Mouse (Mus musculus) regulatory T cell (primary cell): ENCODE measurements around the gene Iqgap1.

ENCODE experiments used
- in situ Hi-C: fragments of 300-600 bp; cut with MboI, MseI; formaldehyde crosslinking; loops from one replicate; pipeline ENCODE4 v1.15.1; 2025; ENCODE audit warnings: high pct_unique_total_duplicates

Iqgap1 gene

DNA sequence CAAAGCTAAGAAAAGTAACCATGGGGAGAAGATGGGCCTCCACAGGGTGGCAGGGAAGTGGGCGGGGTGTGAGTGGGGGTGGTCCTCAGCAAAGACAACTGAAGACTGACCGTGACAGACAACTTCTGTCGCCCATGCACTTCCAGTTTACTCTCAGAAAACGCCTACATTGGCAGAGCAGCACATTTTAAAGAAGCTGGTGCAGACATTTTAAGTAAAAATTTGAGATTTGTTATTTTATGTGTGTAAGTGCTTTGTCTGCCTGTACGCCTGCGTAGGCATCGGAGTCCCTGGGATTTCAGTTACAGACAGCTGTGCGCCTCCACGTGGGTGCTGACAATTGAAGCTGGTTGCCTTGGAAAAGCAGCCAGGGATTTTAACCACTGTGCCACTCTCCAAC is 104.7 kb downstream of the Iqgap1 start:
- in situ Hi-C loops = no loop called here

DNA sequence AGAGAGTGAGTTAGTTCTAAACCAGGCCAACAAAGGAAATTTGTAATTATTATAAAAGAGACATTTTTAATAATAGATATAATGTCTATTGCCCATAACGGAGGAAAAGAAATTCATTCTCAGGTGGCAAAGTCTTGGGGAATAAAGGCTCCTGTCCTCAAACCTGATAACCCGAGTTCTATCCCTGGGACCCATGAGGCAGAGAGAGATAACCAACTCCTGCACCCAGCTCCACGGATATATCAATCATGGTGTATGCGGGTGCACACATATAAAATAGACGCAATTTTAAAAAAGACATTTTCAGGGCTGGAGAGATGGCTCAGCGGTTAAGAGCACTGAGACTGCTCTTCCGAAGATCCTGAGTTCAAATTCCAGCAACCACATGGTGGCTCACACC is 106.2 kb downstream of the Iqgap1 start:
- in situ Hi-C loops = no loop called here

DNA sequence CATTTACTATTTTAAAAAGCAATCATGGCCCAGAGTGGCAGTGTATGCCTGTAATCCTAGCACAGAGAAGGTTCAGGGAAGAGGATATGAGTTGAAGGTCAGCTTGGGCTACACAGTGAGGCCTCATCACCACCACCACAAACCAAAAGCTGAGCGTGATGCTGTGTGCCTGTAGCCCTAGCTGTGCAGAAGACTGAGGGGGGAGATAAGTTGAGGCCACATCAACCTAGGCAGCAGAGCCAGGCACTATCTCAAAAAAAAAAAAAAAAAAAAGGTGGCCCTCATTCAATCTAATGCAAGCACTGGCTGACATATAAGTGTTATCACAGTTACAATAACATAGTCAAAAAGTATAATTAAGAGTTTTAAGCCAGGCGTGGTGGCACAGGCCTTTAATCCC is 106.7 kb downstream of the Iqgap1 start:
- in situ Hi-C loops = no loop called here

DNA sequence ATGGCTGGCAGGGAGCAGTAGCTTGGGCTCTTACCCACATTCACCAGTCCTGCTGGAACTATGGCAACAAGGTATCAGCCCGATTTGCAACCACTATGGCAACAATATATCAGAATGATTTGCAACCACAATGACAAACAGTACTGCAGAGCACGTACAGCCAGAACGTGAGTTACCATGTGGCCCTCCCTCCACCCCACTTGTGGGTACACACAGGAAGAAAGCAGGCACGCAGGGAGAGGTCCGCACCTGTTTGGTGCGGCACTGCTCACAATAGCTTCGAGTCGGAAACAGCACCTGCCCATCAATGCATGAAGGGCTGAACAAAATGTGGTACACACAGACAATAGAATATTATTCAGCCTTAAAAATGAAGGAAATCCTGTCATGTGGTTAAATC is 107.3 kb downstream of the Iqgap1 start:
- in situ Hi-C loops = no loop called here

DNA sequence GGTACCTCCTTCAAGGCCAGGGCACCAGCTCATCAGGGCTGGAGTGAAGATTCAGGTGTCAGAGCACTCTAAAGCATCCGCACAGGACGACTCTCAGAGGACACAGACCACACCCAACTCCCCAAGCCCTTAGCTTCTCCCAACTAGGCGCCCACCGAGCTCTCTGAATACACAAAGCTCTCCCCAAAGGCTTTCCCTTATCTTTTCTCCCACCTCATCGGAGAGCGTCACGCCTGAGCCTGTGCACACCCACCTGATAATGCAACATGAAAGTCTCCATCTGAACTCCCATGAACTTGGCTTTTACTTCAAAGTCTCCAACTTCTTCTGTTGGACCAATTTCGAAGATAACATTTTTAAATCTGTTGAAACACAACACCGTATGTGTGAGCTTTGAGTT is 109.0 kb downstream of the Iqgap1 start:
- in situ Hi-C loops = no loop called here

DNA sequence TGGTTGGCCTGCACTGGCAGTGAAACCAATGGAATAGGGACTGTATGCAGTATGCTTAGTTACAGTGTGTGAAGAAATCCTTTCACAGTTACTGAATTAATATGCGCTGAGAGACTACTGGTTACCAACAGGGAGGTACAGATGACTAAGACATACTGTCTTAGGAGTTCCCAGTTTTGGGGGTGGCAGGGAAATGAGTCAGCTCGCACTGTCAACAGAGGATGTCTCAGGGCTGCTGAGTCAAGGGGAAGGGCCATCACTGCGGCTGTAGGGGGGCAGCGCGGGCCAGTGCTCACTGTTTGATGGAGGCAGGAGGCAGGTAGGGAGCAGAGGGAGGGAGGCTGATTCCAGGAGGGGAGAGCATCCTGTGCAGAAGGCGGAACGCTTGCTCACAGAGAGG is 110.5 kb downstream of the Iqgap1 start:
- in situ Hi-C loops = no loop called here

DNA sequence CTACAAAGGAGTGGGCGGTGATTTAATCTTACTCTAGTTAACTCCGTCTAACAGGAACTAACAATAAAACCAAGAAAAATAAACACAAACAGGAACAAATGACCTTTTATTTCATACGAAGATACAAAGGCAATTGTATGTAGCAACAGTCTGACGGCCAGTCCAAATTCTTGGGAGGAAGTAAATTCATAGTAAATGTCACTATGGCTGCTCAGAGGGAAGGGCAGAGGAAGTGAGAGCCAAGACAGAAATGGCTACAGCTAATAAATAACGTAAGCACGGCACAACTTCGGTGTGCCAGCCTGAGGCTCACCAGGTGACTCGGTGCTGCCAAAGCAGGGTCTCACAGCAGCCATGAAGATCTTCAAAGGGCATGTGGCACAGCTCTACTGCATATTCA is 114.3 kb downstream of the Iqgap1 start:
- in situ Hi-C loops = no loop called here

DNA sequence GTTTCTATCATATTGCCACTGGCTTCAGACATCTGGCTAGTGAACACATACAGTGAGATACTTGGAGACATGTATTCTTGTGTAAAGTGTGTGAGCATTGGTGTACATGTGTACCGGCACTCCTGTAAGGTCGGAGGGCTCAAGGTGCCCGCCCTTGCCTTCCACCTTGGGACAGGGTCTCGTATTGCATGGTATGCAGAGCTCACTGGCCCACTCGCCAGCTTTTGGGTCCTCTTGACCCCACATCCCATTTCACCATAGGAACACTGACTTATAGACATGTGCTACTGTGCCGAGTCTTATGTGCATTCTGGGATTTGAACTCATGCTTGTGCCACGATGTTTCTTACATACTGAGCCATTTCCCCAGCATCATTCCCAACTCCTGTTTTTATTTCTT is 115.4 kb downstream of the Iqgap1 start:
- in situ Hi-C loops = no loop called here

DNA sequence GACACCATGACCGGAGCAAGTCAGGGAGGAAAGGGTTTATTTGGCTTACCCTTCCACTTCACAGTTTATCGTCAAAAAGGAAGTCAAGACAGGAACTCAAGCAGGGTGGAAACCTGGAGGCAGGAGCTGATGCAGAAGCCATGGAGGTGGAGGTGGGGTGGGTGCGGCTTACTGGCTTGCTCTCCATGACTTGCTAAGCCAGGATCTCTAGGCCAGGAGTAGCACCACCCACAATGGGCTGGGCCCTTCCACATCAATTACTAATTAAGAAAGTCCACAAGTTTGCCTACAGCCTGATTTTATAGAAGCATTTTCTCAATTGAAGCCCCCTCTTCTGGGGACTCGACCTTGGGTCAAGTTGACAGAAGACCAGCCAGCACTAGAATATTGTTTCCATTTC is 121.7 kb downstream of the Iqgap1 start:
- in situ Hi-C loops = no loop called here

DNA sequence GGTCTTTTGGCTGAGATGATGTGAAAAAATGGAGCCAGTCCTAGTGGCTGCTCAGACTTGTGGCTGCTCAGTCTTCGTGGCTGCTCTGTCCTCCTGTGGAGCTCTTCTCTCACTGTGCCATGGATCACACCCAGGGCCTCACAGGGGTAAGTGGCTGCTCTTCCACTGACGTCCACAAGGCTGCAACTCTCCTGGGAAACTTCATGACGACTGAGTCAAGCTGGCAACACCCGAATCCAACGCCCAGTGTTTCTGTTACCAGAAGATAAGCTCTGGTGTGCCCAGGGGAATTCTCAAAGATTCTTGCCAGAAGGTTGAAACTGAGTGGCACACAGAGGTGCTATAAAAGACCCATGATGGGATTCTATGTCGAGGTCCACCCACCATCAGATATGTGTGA is 123.3 kb downstream of the Iqgap1 start:
- in situ Hi-C loops = no loop called here

DNA sequence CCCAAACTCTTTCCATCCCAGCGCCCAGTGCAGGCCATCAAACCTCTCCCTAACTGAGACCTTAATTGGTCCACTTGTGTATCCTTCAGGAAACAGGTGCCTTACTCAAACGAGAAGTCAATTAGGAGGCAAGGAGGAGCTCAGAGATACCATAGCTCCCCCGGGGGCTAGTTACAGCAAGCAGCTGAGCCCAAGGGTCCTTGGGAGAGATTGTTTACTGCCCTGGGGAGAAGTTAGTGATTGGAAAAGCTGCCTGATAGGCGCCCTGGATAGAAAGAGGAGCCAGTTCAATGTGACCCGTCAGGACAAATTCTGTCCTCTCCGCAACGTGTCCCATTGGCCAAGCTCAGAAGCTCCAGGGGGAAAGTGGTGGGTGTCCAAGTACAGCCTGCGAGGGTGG is 126.1 kb downstream of the Iqgap1 start:
- in situ Hi-C loops = no loop called here

DNA sequence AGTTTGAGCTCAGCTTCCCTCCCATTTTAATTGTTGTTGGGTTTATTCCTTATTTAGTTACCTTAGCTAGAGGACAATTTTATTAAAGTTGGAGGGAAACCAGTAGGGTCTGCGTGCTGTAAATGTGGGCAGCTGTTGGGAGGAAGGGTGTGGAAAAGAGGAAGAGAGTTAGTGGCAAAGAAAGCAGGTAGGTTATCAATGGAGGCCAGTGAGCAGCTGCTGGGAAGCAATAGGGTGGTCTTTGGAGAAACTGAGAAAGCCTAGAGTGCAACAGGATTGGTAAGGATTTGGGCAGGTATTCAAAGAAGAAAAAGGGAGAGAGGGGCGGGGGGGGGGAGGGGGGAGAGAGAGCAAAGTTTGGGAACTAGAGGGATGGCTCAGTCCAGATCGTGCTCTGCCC is 126.8 kb downstream of the Iqgap1 start:
- in situ Hi-C loops = no loop called here

DNA sequence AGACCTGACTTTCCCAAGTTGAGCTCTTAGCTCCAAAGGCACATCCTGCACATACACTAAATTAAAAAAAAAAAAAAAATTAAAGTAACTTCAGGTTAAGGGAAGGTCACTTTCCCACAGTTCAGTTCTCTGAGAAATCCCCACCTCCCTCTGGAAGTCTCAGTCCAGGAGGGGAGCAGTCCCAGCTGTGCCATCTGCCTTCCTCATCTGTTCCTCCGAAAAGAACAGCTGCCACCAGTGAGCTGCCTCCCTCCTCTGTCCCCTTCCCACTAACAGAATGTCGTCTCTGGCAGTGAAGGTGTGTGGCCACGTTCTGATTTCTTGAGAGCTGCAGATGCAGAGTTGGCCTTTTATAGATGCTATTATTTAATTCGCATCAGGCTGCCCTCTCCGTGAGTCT is 127.9 kb downstream of the Iqgap1 start:
- in situ Hi-C loops = no loop called here

DNA sequence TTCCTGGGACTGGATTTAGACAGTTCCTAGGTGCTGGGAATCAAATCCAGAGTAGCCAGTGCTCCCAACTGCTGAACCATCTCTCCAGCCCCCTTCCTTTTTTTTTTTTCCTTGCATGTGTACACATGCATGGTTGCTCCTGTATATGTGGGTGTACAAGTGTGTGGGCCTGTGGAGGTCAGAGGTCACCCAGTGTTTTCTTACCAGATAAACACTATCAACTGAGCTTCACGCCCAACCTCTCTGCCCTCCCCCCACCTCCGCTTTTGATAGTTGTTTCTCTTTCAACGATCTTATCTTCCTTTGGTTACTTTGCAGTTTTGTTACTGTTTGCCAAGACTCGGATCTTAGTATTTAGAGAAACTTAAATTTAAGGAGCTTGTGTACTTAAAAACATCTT is 128.9 kb downstream of the Iqgap1 start:
- in situ Hi-C loops = no loop called here

DNA sequence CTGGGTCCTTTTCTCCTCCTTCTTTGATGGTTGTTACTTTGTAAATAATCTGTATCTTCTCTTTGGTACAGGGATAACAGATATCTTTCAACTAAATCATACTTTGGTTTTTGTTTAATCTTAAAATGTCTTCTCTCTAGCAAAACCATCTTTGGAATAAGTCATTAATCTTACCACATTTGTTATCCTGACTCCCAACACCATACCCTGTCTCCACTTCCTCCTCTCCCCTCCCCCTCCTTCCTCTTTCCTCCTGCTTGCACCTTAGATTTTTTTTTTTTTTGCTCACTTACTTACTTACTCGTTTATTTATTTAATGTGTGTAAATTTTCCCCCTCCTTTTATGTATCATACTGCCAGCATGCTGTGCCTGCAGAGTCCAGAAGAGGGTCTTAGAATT is 129.4 kb downstream of the Iqgap1 start:
- in situ Hi-C loops = no loop called here

DNA sequence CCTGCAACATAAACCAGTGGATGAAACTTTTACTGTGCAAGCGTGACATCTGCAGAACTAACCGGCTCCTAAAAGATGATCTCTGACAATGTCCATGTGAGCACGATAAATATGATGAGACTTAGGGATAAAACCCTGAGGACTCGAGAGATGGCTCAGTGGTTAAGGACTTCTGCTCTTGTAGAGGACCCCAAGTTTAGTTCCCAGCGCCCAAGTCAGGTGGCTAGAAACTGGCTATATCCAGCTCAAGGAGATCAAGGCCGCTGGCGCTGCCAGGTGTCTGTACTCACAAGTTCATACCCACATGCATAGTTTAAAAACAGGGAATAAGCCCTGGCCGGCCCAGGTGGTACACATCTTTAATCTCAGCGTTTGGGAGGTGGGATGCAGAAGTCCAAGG is 133.3 kb downstream of the Iqgap1 start:
- in situ Hi-C loops = no loop called here

DNA sequence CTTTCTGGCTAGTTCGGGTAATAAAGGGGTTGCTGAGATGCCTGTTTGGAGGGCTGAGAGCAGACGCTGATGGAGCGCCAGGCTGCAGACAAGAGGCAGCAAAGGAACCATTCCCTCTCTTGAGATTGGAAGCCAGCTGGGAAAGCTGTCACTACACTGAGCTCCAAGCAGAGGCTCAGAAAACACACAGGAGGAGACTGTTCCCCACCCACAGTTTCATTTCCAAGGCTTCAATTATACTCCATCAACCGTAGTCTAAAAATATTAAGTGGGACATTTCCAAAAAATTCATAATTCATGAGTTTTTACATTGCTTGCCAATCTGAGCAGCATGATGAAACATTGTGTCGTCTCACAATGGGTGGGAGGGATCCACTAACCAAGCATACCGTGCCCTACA is 134.6 kb downstream of the Iqgap1 start:
- in situ Hi-C loops = no loop called here

DNA sequence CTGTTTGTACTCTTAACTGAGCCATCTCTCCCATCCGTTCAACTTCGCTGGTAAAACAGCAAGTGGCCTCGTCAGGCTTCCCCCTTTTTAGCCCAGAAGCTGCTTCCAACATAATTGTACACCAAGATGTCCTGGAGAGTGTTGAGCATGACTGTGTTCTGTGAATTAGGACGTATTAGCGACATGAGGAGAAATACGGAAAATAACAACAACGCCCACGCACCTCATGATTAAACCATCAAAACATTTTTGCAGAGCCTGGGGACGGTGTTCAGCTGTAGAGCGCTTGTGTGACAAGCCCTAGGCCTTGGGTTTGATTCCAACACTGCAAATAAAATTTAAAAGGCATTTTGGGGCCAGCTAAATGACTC is 136.6 kb downstream of the Iqgap1 start:
- in situ Hi-C loops = no loop called here

DNA sequence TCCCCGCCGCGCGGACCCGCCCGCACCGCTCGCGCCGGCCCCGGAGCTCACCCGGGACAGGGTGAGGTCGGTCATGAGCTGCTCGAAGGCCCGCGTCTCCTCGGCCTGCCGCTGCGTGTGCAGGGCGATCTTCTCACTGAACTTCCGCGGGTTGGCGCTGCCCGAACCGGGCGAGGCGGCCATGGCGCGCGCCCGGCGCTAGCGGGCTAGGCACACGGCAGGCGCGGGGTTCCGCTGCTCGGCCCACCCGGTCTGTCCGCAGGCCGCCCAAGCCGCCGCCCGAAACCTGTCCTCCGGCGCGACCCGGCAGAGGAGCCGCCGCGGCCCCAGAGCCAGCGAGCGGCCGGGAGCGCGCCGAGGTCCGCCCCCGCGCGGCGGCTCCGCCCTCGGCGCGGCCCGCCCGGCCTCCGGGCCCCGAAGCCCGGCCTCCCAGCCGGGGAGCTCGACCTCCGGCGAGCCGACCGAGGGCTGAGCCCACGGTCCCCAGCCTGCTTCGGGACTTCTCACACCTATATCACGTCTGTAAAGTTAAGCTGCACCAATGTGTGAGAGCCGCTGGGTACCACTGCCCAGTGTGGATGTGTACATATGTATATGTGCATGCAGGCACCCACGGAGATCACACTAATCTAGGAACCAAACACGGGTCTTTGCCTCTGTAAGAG is 137.1 kb downstream of the Iqgap1 start, which contains the start of gene Crtc3:
TSS of gene Crtc3 (minus strand) at position 322 of the 665 bp plus-strand sequence.
- in situ Hi-C loops = no loop called here

DNA sequence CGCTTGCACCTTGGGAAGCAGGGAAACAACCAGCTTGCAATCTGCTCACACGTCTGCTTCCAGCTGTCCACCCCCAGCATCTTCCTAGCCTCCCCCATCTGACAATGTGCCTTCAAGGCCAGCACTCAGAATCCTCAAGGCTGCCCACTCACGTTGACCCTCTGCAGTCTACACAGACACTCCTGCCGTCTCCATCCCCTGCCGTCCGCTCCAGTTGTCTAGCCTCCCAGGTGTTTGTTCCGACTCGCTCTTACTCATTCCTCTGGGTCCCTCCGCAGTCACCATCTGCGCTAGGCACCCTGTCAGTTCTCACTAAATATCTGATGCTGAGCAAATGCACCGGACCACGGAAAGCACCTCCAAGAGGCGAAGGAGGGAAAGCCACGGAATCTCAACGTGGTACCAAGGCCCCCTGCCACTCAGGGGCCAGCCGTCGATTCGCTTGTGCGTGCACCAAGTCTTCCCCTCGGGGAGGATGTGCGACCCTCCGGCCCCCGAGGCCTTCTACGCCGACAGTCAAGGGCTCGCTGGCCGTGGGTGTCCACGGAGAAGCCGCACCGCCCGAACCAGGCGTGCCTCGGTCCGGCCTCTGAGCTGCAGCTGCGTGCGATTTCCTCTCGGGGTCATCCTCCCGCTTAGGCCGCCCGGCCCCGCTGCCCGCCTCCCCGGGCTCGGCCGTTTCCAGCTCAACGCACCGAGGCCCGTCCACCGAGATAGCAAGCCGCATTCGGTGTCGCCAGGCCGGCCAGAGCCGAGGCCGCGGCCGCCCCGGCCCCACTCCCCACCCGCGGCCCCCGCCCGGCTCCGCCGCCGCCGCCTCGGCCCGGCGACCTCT is 137.8 kb downstream of the Iqgap1 start:
- in situ Hi-C loops = no loop called here

DNA sequence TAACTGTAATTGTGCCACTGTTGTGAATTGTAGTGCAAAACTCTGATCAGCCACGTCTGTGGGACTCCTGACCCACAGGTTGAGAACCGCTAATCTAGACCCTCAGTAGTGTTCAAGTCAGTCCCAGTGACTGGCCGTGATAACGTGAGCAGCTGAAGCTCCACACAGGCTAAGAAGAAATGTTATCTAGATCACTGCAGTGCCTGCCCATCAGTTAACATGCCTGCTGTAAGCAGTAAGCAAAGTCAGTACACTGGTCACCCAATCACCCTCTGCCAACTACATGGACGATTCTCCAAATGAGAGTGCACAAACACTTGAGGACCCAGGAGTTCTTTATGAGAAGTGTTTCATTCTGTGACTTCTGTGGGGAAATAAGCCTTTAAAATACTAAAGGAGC is 140.1 kb downstream of the Iqgap1 start:
- in situ Hi-C loops = no loop called here

DNA sequence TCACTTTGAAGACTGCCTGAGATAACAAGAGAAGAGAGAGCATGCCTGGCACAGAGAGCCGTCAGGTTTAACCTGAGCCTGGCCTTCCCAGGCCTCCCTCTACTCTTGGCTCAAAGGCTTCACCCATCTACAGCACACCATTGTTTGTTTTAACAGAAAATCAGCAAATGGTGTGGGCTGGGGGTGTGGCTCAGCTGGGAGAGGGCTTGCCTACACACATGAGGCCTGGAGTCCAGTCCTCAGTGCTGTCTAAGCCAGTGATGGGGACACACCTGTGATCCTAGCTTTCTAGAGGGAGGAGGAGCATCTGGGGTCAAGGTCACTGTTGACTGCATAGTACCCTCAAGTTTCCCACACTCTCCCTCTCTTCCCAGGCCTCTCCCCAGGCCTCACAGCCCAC is 143.1 kb downstream of the Iqgap1 start:
- in situ Hi-C loops = loop anchor here (5.0 kb wide), 1 partner anchor 40 kb away; no protein-coding TSS in a partner anchor

DNA sequence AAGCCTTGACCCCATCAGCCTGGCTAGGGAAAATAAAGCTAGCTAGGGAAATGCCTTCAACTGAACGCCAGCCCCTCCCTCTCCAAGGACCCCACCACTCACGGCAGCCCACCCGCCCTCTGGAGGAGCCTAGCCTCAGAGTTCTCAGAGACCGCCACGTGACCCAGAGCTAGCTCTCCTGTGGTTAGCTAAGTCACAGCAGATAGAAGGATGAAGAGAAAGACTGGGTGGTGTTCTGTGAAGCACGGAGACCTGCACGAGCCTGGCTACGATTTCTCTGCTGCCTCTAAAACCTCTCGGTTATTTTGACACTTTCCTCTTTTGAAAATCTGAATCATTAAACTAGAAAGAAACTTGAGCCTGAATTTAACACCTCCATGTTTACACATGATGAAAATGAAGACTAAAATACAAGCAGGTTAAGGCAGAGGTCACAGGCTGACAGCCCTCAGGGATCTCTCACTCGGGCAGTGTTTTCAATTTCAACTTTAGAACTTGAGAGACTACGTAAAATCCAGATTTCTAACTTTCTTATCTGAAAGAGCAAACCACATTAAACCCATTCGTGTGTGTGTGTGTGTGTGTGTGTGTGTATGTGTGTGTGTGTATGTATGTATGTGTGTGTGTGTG is 145.4 kb downstream of the Iqgap1 start:
- in situ Hi-C loops = loop anchor here (5.0 kb wide), 1 partner anchor 38 kb away; no protein-coding TSS in a partner anchor
